Mouse (Mus musculus): ENCODE data around the gene N4bp2. TPM values are rescaled to one million over a fixed set of nuclear protein-coding genes. Genes with fewer than 3 reads are reported as not detected.

N4bp2 gene
- polyA plus RNA-seq, 2 experiments = 6.5 to 12.2 TPM

DNA sequence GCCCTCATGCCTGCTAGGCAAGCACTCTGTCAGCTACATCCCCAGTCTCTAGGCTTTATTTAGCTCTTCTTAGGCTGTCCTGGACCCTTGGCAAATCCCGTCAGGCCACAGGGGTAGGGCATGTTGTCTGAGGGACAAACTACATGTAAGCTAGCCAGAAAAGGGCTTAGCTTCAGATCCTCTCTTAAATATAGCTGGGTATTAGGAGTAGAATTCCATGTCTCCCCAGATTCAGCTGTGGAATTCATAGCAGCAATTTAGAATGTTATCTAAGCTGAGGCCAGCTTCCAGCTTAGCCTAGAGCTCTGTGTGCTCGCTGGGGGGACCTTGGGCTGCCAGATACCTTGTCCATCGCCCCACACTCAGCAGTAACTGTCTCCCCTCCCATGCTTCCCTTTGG lies 83.6 kb downstream of the N4bp2 start:
- DNase-seq (ENCODE audit: low read depth in 3 of 3, low spot score in 3 of 3) = no peak
- no peak for TF ChIP-seq CTCF (IDR thresholded peaks at IDR 0.05; ENCODE audit: low read depth)
- TF ChIP-seq EP300 (IDR thresholded peaks at IDR 0.05; ENCODE audit: low read depth) = no peak
- no peak overlapping the region for H3K9ac ChIP-seq (replicated peaks)
- 60% methylated on average over 3 of the region's 3 CpGs for WGBS (ENCODE audit: insufficient replicate concordance)
- no peak for ATAC-seq (ENCODE audit: insufficient read depth)
- H3K9me3 ChIP-seq (ENCODE audit: control insufficient read depth, low read length) = no peaks in the 10 kb centered on the region
- no peaks in the 10 kb centered on the region for H3K27me3 ChIP-seq (ENCODE audit: control insufficient read depth, insufficient read depth, low read length)
- no peak overlapping the region for H3K4me3 ChIP-seq (ENCODE audit: insufficient read depth in 1 of 2, low read depth in 2 of 2, low read length in 2 of 2)
- H3K36me3 ChIP-seq (replicated peaks; ENCODE audit: control insufficient read depth, insufficient read depth, low read depth) = no peaks in the 10 kb centered on the region
- no peak overlapping the region for H3K27ac ChIP-seq
- H3K4me2 ChIP-seq (ENCODE audit: low read depth) = no peak overlapping the region
- no peaks in the 10 kb centered on the region for H3K4me1 ChIP-seq (replicated peaks; ENCODE audit: control insufficient read depth in 2 of 2, insufficient read depth in 2 of 2, low read length in 1 of 2)

DNA sequence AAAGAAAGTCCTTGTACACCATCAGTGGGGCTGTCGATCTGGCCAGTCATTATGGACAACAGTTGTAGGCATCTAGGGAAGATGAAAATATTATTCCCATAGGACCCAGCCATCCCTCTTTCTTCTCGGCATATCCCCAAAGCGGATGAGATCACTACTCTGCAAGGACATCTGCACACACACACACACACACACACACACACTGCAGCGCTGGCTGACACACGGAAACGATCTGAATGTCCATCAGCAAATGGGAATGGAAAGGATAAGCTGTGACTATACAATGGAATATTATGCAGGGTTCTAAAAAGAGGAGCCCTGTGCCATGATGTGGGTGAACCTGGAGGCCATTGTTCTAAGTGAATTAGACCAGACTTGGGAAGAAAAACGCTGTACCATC lies 84.3 kb downstream of the N4bp2 start:
- Histone ChIP-seq H3K4me1 (replicated peaks; ENCODE audit: control insufficient read depth in 2 of 2, insufficient read depth in 2 of 2, low read length in 1 of 2) (no peaks in the 10 kb centered on the region), H3K27ac (no peak overlapping the region), H3K4me3 (ENCODE audit: insufficient read depth in 1 of 2, low read depth in 2 of 2, low read length in 2 of 2) (no peak overlapping the region), H3K4me2 (ENCODE audit: low read depth) (no peak overlapping the region), H3K9me3 (ENCODE audit: control insufficient read depth, low read length) (no peaks in the 10 kb centered on the region), H3K9ac (replicated peaks) (no peak overlapping the region), H3K27me3 (ENCODE audit: control insufficient read depth, insufficient read depth, low read length) (no peaks in the 10 kb centered on the region), H3K36me3 (replicated peaks; ENCODE audit: control insufficient read depth, insufficient read depth, low read depth) (no peaks in the 10 kb centered on the region)
- DNase-seq (ENCODE audit: low read depth in 3 of 3, low spot score in 3 of 3) = no peak
- no peak for ATAC-seq (ENCODE audit: insufficient read depth)
- TF ChIP-seq EP300 (IDR thresholded peaks at IDR 0.05; ENCODE audit: low read depth) = no peak
- no peak for TF ChIP-seq CTCF (IDR thresholded peaks at IDR 0.05; ENCODE audit: low read depth)
- 73% methylated on average over 7 of the region's 7 CpGs for WGBS (ENCODE audit: insufficient replicate concordance)

DNA sequence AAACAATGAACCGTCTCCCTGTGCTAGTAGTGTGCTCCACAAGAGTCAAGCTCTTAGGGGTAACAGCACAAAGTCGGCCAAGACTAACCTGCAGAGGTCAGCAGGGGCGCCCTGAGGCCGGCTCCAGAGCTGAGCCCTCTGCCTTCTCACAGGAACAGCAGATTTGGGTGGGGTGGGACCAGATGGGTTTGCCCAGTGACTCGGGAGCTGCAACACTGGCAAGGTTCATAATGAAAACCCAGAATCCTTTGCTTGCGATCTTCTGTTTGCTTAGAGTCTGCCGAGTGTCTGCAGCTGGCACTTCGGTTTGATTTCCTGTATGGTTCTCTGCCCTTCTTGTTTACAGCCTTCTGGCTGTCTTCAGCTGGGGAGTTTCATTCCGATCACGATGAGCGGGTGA lies 87.4 kb downstream of the N4bp2 start:
- ATAC-seq (ENCODE audit: insufficient read depth) = no peak
- DNase-seq (ENCODE audit: low read depth in 3 of 3, low spot score in 3 of 3) = no peak
- Histone ChIP-seq H3K9ac (replicated peaks) (no peak overlapping the region), H3K4me2 (ENCODE audit: low read depth) (no peak overlapping the region), H3K36me3 (replicated peaks; ENCODE audit: control insufficient read depth, insufficient read depth, low read depth) (no peaks in the 10 kb centered on the region), H3K4me1 (replicated peaks; ENCODE audit: control insufficient read depth in 2 of 2, insufficient read depth in 2 of 2, low read length in 1 of 2) (no peaks in the 10 kb centered on the region), H3K27me3 (ENCODE audit: control insufficient read depth, insufficient read depth, low read length) (no peaks in the 10 kb centered on the region), H3K9me3 (ENCODE audit: control insufficient read depth, low read length) (no peaks in the 10 kb centered on the region), H3K27ac (no peak overlapping the region), H3K4me3 (ENCODE audit: insufficient read depth in 1 of 2, low read depth in 2 of 2, low read length in 2 of 2) (no peak overlapping the region)
- 52% methylated on average over 11 of the region's 11 CpGs for WGBS (ENCODE audit: insufficient replicate concordance)
- TF ChIP-seq EP300 (IDR thresholded peaks at IDR 0.05; ENCODE audit: low read depth) = no peak
- no peak for TF ChIP-seq CTCF (IDR thresholded peaks at IDR 0.05; ENCODE audit: low read depth)

DNA sequence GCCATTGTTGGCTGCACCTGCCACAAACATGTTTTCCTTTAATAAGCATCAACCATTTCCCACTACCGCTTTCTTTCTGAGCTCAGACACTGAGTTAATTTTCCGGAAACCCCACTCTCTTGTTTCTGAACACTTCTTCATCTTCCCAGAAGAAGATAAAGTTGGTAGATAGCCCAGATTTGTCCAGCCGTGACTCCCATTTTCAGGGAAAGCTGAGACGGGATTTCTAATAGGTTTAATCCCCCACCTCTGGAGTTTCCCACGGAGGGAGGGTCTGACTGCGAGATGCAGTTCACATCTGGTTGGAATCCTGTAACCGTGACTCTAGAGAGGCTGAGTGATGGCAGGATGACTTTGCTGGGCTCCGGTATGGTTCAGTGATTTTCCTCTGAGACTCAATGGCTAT lies 91.5 kb downstream of the N4bp2 start:
- 0 out of 4 replicates have a peak, but pooled peaks cover 0 to 1% of the 10 kb centered on the region in 2 experiments for H3K4me1 ChIP-seq (replicated peaks; ENCODE audit: control insufficient read depth in 2 of 2, insufficient read depth in 2 of 2, low read length in 1 of 2)
- H3K9me3 ChIP-seq (ENCODE audit: control insufficient read depth, low read length) = no peaks in the 10 kb centered on the region
- no peak overlapping the region for H3K4me3 ChIP-seq (ENCODE audit: insufficient read depth in 1 of 2, low read depth in 2 of 2, low read length in 2 of 2)
- no peak overlapping the region for H3K27ac ChIP-seq
- H3K36me3 ChIP-seq (replicated peaks; ENCODE audit: control insufficient read depth, insufficient read depth, low read depth) = no peaks in the 10 kb centered on the region
- no peaks in the 10 kb centered on the region for H3K27me3 ChIP-seq (ENCODE audit: control insufficient read depth, insufficient read depth, low read length)
- WGBS (ENCODE audit: insufficient replicate concordance) = 69% methylated on average over 8 of the region's 8 CpGs
- ATAC-seq (ENCODE audit: insufficient read depth) (no peak), DNase-seq (ENCODE audit: low read depth in 3 of 3, low spot score in 3 of 3) (no peak)
- TF ChIP-seq EP300 (IDR thresholded peaks at IDR 0.05; ENCODE audit: low read depth) = no peak
- H3K4me2 ChIP-seq (ENCODE audit: low read depth) = no peak overlapping the region
- H3K9ac ChIP-seq (replicated peaks) = no peak overlapping the region

DNA sequence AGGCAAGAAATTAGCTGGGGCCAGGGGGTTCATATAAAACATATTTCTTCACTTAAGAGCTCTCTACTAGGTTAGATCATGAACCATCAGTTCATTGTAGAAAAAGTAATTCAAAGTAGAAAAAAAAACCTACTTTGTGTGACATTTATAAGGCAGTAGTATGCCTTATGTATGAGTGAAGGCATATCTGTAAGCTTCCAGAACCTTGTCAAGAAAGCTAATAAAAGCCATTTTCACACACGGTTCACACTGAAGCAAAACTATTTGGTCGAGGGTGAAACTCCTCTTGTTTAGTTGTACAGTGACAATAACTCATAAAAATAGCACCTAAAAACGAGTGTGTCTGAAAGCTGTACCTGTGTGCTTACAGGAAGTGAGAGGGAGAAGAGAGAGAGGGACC lies 92.2 kb downstream of the N4bp2 start:
- H3K4me1 ChIP-seq (replicated peaks; ENCODE audit: control insufficient read depth in 2 of 2, insufficient read depth in 2 of 2, low read length in 1 of 2) = 0 out of 4 replicates have a peak, but pooled peaks cover 0 to 1% of the 10 kb centered on the region in 2 experiments
- H3K9me3 ChIP-seq (ENCODE audit: control insufficient read depth, low read length) = no peaks in the 10 kb centered on the region
- 40% methylated on average over 3 of the region's 3 CpGs for WGBS (ENCODE audit: insufficient replicate concordance)
- no peak overlapping the region for H3K4me2 ChIP-seq (ENCODE audit: low read depth)
- ATAC-seq (ENCODE audit: insufficient read depth) = no peak
- no peak overlapping the region for H3K27ac ChIP-seq
- H3K9ac ChIP-seq (replicated peaks) = no peak overlapping the region
- no peak for TF ChIP-seq EP300 (IDR thresholded peaks at IDR 0.05; ENCODE audit: low read depth)
- no peaks in the 10 kb centered on the region for H3K27me3 ChIP-seq (ENCODE audit: control insufficient read depth, insufficient read depth, low read length)
- no peak overlapping the region for H3K4me3 ChIP-seq (ENCODE audit: insufficient read depth in 1 of 2, low read depth in 2 of 2, low read length in 2 of 2)
- no peak for DNase-seq (ENCODE audit: low read depth in 3 of 3, low spot score in 3 of 3)
- no peaks in the 10 kb centered on the region for H3K36me3 ChIP-seq (replicated peaks; ENCODE audit: control insufficient read depth, insufficient read depth, low read depth)
